Mouse (Mus musculus) v-Abl transformed pro-B cells (cell line): Measurements from ENCODE around the gene Gm10282.

Source experiments
- in situ Hi-C, 2 experiments: fragments of 400-800 bp; cut with MboI; formaldehyde crosslinking; loops; one replicate each; pipeline ENCODE4 v1.15.1; 2025; ENCODE audit not compliant: unreplicated experiment in 2 of 2

Gm10282 gene

DNA sequence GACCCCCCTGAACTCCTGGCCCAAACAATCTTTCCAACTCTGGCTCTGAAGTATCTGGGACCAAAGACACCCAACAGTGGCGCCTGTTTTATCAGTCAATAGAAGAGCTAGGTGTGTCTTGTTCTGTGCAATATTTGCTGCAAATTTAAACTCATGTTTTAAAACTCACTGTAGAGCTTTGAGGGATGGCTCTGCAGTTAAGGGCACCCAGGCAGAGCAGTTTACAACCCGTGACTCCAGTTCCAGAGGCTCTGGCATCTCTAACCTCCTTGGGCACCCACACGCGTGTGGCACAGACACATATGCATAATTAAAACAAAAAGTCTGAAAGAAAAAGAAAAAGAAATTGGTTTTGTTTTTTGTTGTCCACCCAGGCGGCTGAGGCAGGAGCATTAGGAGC lies 3.6 kb downstream of the Gm10282 start:
- in situ Hi-C loops: loop anchor here in 1 of 2 experiments (5.0 kb wide), 2 partner anchors 34 to 51 kb away; no protein-coding TSS in a partner anchor

DNA sequence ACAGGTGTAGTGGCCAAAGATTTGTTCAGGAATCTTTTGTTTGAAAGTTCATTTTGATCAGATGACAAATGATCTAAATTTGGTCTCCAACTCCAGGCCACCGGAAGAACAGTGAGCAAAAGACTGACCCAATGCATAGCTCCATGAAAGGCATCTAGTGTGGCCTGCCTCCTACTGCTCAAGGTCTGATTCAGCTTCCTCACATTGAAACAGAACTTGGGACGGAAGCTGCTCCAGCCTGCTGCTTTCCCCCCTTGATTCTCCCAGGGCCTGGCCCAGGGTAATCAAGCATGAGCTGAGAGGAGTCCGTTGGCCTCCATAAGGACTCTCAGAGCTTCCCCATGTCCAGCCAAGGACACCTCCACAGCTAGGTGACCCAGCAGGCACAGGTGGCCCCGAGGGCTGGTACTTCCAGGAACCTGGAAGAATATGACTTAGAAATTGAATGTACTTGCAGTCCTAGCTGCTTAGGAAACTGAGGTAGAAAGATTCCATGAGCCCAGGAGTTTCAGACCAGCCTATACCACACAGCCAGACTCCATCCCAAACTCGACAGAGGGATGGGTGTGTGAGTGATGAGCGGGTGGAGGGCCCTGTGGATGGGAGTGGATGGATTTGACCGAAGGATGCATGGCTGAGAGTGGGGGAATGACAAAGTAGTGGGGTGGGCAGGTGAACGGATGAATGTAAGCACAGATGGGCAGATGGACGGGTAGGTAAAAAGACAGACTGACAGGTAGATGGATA lies 4.2 kb downstream of the Gm10282 start:
- in situ Hi-C loops: loop anchor here in 1 of 2 experiments (5.0 kb wide), 2 partner anchors 34 to 51 kb away; no protein-coding TSS in a partner anchor

GRCm38 (mm10) chr8:72298928-72299327 lies 6.1 kb downstream of the Gm10282 start:
- in situ Hi-C loops: loop anchor here in 1 of 2 experiments (25.0 kb wide), 1 partner anchor 1162 kb away; no protein-coding TSS in a partner anchor

DNA sequence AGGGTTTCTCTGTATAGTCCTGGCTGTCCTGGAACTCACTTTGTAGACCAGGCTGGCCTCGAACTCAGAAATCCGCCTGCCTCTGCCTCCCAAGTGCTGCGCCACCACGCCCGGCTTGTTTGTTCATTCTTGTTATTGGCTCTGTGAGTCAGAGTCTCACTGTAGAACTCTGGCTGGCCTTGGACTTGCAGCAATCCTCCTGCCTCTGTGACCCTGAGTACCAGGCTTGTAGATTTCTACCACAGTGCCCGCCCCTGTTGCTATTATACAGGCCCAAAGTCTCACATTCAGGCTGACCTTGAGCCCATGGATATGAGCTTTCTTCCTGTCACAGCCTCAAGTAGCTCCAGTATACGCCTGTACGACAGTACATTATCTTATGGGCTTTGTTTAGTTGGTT lies 8.5 kb downstream of the Gm10282 start:
- in situ Hi-C loops: loop anchor here in 1 of 2 experiments (25.0 kb wide), 1 partner anchor 1159 kb away; no protein-coding TSS in a partner anchor

DNA sequence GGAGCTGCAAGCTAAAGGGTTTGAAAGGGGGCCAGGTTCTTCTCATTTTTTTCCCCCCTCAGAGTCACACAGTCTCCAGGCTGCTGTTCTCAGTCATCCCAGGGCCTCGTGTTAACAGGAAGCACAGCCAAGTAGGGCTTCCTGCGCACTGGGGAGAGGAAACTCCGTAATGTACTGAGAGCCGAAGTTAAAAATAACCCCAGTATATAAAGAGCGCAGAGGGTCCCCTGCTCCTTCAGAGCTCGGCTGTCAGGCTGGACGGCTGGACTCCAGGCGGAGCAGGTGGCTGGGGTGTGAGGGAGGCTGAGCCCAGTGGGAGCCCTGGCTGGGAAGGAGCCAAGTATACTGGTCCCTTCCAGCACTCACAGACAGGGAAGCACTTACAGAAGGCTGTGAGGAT lies 9.4 kb downstream of the Gm10282 start:
- in situ Hi-C loops: loop anchor here in 1 of 2 experiments (25.0 kb wide), 1 partner anchor 1158 kb away; no protein-coding TSS in a partner anchor

- in situ Hi-C loops: loop anchor here in 1 of 2 experiments (25.0 kb wide), 1 partner anchor 1158 kb away; no protein-coding TSS in a partner anchor
These were observed 9.9 kb downstream of the Gm10282 start for GRCm38 (mm10) chr8:72295125-72295524.

GRCm38 (mm10) chr8:72293309-72293708 lies 11.8 kb downstream of the Gm10282 start:
- in situ Hi-C loops: loop anchor here in 1 of 2 experiments (25.0 kb wide), 1 partner anchor 1156 kb away; no protein-coding TSS in a partner anchor

GRCm38 (mm10) chr8:72291104-72291503 lies 14.0 kb downstream of the Gm10282 start:
- in situ Hi-C loops: loop anchor here in 1 of 2 experiments (25.0 kb wide), 1 partner anchor 1154 kb away; no protein-coding TSS in a partner anchor

- in situ Hi-C loops: loop anchor here in 1 of 2 experiments (25.0 kb wide), 1 partner anchor 1152 kb away; no protein-coding TSS in a partner anchor
These were observed 16.0 kb downstream of the Gm10282 start for GRCm38 (mm10) chr8:72289051-72289450.

DNA sequence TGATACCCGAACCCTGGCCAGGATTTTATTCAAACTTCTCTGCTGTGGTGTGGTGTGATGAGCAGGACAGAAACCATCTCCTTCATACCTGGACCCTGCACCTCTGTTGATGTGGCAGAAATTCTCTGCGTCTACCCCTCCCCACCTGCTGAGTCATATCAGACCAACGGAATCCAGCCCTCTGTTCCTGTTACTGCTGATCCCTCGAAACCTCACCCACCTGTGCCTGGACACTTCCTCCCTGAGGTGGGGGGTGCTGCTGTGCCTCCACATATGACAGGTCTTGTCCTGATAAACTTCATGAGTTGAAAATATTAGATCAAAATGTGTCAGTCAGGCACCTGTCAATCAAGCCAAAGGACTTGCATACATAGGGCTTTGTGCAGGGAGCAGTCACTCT lies 19.8 kb downstream of the Gm10282 start:
- in situ Hi-C loops: loop anchor here in 1 of 2 experiments (25.0 kb wide), 1 partner anchor 1148 kb away; no protein-coding TSS in a partner anchor

DNA sequence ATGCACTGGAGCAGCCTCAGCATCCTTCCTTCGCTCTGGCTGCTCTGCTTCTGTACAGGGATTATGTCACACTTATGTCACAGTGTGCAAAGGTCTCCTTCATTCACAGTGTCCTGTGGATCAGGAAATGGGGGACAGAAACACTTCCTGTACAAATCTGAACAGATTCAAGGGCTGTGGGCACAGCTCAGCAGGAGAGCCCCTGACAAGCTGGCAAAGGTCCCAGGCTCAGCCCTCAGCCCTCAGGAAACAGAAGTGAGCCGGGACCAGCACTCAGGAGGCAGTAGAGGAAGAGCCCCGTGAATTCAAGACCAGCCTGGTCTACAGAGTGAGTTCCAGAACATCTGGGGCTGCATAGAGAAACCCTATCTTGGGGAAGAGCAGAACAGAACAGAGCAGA lies 23.4 kb downstream of the Gm10282 start:
- in situ Hi-C loops: loop anchor here in 1 of 2 experiments (25.0 kb wide), 1 partner anchor 1144 kb away; no protein-coding TSS in a partner anchor

DNA sequence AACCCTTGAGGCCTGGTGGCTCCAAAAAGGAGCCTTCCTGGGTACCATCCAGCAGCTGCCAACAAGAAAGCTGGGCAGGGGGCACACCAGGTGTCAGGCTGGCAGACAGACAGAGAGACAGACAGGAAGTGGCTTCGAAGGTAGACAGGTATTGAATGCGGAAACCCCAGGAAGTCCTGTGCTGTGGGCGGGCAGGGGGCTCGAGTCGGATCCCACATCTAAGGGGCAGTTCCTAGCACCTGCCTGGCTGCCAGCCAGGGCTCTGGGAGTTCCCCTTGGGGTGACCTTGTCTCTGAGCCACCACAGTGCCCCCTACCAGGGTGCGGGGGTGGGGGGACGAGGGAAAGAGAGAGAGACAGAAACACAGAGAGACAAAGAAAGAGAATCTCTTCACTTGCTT lies 25.9 kb downstream of the Gm10282 start:
- in situ Hi-C loops: loop anchor here in 1 of 2 experiments (25.0 kb wide), 1 partner anchor 1142 kb away; no protein-coding TSS in a partner anchor

DNA sequence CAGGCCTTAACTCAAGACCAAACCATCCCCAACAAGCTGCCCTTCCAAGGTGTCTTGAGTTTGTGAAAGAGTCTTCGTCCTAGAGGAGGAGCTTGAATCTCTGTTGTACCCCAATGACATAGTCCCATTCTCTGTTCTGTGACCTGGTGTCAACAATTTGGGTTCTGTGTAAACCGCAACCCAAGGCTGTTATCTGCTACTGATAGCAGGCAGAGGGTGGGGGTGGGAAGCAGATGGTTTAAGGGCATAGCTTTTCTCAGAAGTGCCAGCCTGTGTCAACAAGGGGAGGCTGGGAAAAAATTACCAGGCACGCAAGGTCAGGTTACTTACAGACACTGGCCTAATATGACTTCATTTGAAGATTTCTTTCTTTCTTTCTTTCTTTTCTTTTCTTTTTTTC lies 27.8 kb downstream of the Gm10282 start:
- in situ Hi-C loops: loop anchor here in 1 of 2 experiments (25.0 kb wide), 1 partner anchor 1140 kb away; no protein-coding TSS in a partner anchor

GRCm38 (mm10) chr8:72273807-72274206 lies 31.3 kb downstream of the Gm10282 start:
- in situ Hi-C loops: no loop called here

DNA sequence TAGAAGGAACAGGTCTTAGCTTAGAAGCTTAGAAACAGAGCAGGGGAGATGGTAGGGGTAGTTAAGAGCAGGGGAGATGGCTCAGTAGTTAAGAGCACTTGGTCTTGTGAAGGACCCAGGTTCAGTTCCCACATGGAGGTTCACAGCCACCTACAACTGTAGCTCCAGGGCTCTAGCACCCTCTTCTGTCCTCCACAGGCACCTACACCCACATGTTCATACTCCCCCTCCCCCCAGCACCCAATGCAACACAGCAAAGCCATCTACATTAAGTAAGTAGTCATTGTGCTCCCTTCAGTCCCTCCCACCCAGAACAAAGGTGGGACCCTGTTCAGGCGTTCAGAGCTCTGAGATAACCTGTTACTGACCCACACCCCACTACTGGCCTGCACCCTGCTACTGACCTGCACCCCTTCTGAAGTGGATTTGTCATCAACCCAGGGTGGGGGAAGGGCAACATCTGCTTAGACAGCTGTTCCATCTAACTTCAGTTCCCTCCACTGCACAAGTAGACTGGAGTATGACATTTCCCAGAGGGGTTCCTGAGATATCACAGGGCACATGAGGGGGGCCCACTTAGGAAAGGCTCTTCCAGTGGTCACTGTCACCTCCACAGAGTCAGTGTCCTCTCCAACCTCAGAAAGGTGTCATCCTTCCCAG lies 31.8 kb downstream of the Gm10282 start:
- in situ Hi-C loops: no loop called here

DNA sequence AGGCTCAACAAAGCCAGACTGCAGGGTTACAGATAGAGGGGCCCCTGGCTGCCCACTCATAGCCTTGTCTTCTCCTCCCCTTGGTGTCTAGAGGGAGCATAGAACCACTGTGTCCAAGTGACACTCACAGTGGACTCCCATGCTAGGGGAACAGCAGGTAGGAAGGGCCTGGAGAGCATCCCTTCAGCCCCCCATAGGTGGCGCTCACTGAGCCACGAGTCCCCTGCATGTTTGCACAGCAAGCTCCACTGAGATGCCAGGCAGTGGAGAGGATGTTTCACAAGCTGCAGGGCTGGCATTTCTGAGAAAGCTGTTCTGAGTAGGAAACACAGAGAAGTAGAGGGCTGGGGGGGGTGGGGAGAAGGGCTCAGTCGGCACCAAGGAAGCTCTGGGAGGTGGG lies 32.7 kb downstream of the Gm10282 start:
- in situ Hi-C loops: no loop called here

DNA sequence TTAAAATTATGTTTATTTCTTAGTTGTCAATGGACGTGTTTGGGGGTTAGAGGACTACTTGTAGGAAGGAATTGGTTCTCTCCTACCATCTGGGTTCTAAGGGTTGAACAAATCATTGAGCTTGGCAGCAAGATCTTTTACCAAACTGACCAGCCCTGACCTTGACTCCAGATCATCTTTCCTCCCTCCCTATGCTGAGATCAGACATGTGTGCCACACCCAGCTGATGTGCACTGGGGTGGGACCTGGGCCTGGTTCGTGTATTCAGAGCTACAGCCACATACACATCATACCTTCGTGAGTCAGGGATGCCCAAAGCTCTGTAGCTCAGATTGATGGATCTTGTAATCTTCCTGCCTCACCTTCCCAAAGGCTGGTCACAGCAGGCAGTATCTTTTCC lies 33.4 kb downstream of the Gm10282 start:
- in situ Hi-C loops: no loop called here

DNA sequence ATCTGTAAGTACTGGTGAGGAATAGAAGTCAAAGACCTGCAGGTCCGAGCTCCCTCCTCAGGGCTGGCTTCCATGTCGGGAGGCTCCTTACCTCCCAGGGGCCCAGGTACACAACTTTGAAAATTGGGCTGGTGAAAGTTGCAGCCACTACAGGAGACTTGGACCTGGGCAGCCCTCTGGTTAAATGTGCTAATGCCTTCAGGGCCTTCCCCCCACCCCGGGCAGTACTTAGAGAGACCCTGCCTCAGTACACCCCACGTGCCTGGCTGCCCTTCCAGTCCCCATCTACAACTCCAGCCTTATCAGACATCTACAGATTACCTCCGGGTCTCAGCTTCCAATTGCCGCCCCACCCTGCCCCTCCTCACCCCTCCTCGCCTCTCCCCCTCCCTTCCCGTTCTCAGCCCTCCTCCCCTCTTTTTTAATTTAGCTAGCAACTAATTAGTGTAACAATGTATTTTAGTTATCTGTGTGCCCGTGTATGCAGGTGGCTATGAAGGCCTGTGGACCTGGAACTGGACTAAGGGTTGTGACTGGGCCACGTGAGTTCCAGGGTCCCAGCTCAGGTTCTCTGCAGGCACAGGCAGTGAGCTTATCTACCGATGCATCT lies 33.9 kb downstream of the Gm10282 start:
- in situ Hi-C loops: no loop called here

DNA sequence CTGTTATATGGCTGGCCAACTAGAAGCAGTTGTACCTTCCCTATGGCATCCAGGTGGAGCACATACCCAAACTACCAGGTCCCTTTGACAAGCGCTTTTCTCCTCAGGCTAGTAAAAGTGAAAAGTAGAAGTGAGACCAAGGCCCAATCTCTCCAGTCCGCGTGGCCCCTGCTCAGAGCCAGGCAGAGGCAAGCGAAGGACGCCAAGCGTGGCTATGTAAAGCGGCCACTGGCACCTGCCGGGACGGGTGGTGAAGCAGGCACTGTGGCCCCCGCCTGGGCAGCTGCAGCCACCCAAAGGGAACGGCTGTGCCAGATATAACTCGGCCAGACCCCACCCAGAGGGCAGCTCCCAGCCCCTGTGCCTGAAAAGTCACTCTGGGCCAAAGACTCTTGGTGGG lies 34.5 kb downstream of the Gm10282 start:
- in situ Hi-C loops: no loop called here

GRCm38 (mm10) chr8:72268356-72268755 lies 36.7 kb downstream of the Gm10282 start:
- in situ Hi-C loops: loop anchor here in 1 of 2 experiments (5.0 kb wide), 2 partner anchors 34 to 99 kb away; no protein-coding TSS in a partner anchor
